Mouse (Mus musculus): ENCODE measurements around the gene G3bp1.

DNA sequence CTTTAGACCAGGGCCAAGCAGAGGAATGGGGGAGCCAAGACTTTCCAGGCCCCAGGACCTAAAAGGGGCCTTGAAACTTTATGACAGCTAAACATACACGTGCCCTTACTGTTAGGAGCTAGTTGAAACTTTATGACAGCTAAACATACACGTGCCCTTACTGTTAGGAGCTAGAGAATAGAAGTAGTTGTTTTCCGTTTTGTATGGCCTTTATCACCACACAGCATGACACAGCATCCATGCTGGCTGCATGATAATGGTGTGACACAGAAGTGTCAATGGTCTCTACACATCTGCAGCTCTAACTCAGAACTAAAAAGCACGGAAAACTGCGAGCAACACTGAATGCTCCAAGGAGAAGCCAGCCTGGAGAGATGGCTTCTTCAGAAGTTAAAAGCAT, 48.2 kb downstream of the G3bp1 start:
- TF ChIP-seq POLR2A (IDR thresholded peaks at IDR 0.05; ENCODE audit: borderline replicate concordance, extremely low read depth, insufficient read depth, insufficient read length, poor library complexity, severe bottlenecking) (no peak), CTCF (IDR thresholded peaks at IDR 0.05; ENCODE audit: borderline replicate concordance, extremely low read depth, insufficient read depth, insufficient read length) (no peak)

Data from brain, embryonic 14.5 days (tissue).